Mouse (Mus musculus) hindbrain, postnatal 0 days (tissue): Measurements from ENCODE around the gene Tmem108. TPM values are rescaled to one million over a fixed set of nuclear protein-coding genes. Genes with fewer than 3 reads are reported as not detected.

Experiments
- ATAC-seq: fragments of 200-750 bp; cut with Nextera tagmentation; 2 replicates; pipeline ENCODE4 v1.8.0; 2017; ENCODE audit warnings: mild to moderate bottlenecking, moderate TSS enrichment, moderate library complexity
- DNase-seq: peaks from one replicate; pipeline ENCODE4 v3.0.0-alpha.2; 2015; ENCODE audit warnings: low spot score
- H3K27ac ChIP-seq: fragments of 300-500 bp; sonication (generic); 2 replicates; pipeline ENCODE4 v1.5.1; 2014; ENCODE audit warnings: mild to moderate bottlenecking
- H3K27me3 ChIP-seq: fragments of 300-500 bp; sonication (generic); 2 replicates; pipeline ENCODE4 v1.6.1; 2014; ENCODE audit warnings: low read length, mixed read lengths; ENCODE audit not compliant: insufficient read depth
- H3K36me3 ChIP-seq: fragments of 300-500 bp; sonication (generic); 2 replicates; pipeline ENCODE4 v1.6.1; 2014; ENCODE audit warnings: low read length, mixed read lengths; ENCODE audit not compliant: insufficient read depth
- H3K4me1 ChIP-seq: fragments of 300-500 bp; sonication (generic); 2 replicates; pipeline ENCODE4 v1.6.1; 2014; ENCODE audit warnings: antibody characterized with exemption, low read length, mixed read lengths; ENCODE audit not compliant: insufficient read depth
- H3K4me2 ChIP-seq: fragments of 300-500 bp; sonication (generic); 2 replicates; pipeline ENCODE4 v1.6.1; 2014; ENCODE audit warnings: low read depth, mild to moderate bottlenecking, low read length, moderate library complexity, mixed read lengths
- H3K4me3 ChIP-seq: fragments of 300-500 bp; sonication (generic); 2 replicates; pipeline ENCODE4 v1.5.1; 2014; ENCODE audit warnings: low read length
- H3K9ac ChIP-seq: fragments of 300-500 bp; sonication (generic); replicated peaks from 2 replicates; pipeline ENCODE4 v1.6.1; 2014; ENCODE audit warnings: mild to moderate bottlenecking, low read length, moderate library complexity, mixed read lengths
- H3K9me3 ChIP-seq: fragments of 300-500 bp; sonication (generic); 2 replicates; pipeline ENCODE4 v1.6.1; 2016; ENCODE audit warnings: low read length, mixed read lengths
- CTCF ChIP-seq: IDR thresholded peaks from 2 replicates; pipeline ENCODE4 v1.5.1; 2016; ENCODE audit warnings: antibody characterized with exemption, control low read depth, low read depth
- WGBS: fragments of 180-500 bp; shearing (Covaris S2); extraction: QIAGEN DNeasy Blood & Tissue Kit; methylation state at CpG from one replicate; pipeline ENCODE4 v1.1.7; 2014; 5-methylcytosine and 5-hydroxymethylcytosine counted together
- polyA plus RNA-seq: library from polyadenylated mRNA; unstranded; fragments of >200 nt; fragmentation: Nextera tagmentation; extraction: Ambion mirVana; gene quantifications from 2 replicates; pipeline ENCODE4 v1.2.1, GENCODE M21; 2015
- total RNA-seq: library from RNA; depleted of rRNA; stranded (reverse); fragments of >200 nt; gene quantifications from 2 replicates; pipeline ENCODE4 v1.2.3, GENCODE M21; 2014

Gene Tmem108
- total and polyA plus RNA-seq, 2 experiments from 2014 or later, result 21.5 to 24.4 TPM

DNA sequence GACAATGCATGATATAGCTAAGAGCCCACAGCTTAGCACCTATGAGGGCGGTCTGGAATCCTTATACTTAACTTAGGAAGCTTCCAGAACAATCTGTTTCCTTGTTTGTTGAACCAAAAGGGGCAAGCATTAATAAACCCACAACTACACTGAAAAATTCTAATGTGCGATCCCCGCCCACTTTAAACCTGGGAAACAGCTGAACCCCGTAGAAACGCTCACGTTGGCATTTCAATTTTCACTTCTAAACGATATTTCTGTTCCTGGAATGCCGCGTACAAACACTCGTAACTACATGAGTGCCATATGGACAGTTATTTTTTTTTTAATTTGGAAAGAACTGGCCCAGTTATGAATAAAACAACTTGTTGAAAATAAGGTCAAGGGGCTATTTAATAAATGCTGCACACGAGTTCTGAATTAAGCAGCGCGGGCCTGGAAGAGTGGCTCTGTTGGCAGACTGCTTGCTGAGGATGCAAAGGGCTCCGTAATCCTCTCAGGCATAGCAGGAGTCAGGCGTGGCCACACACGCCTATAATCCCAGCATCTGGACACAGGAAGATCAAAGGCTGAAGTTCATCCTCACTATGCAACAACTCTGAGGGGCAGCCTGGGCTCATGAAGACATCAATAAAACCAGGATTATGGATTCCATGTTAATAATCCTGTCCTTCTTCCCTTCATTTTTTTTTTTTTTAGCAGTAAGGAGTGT, 34.7 kb downstream of the Tmem108 start:
- H3K27me3 ChIP-seq, result no peaks in the 10 kb centered on the region
- ATAC-seq (no peak), DNase-seq (no peak)
- no peak overlapping the region for H3K27ac ChIP-seq
- H3K9ac ChIP-seq, result no peak overlapping the region
- H3K36me3 ChIP-seq, result no peaks in the 10 kb centered on the region
- H3K4me2 ChIP-seq, result no peak overlapping the region
- no peak for TF ChIP-seq CTCF
- no peaks in the 10 kb centered on the region for H3K4me1 ChIP-seq
- H3K9me3 ChIP-seq, result no peaks in the 10 kb centered on the region
- H3K4me3 ChIP-seq, result no peak overlapping the region
- WGBS, result 74% methylated on average over 16 of the region's 16 CpGs

DNA sequence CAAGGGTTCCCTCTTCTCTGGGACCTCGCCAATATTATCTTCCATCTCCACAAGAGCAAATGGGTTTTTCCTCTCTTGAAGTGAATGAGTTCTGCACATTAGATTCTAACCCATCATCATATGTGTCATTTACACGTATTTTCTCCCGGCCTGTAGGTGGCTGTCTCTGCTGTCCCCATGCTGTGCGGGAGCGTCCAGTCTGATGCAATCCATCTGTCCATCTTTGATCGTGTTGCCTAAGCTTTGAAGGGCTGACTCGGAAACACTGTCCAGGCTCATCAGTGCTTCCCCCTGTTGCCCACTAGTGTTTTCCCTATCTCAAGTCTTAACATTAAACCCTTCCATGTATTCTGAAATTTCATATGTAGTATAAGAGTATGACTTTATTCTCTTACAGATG, 36.1 kb downstream of the Tmem108 start:
- TF ChIP-seq CTCF, result peak; percentile 7; the same call in 1 of the 2 replicates
- no peak overlapping the region for H3K27ac ChIP-seq
- H3K4me3 ChIP-seq, result no peak overlapping the region
- H3K9me3 ChIP-seq, result no peaks in the 10 kb centered on the region
- DNase-seq (no peak), ATAC-seq (no peak)
- H3K4me2 ChIP-seq, result no peak overlapping the region
- no peaks in the 10 kb centered on the region for H3K36me3 ChIP-seq
- H3K9ac ChIP-seq, result no peak overlapping the region
- H3K4me1 ChIP-seq, result no peaks in the 10 kb centered on the region
- no peaks in the 10 kb centered on the region for H3K27me3 ChIP-seq
- 74% methylated on average over 7 of the region's 7 CpGs for WGBS

DNA sequence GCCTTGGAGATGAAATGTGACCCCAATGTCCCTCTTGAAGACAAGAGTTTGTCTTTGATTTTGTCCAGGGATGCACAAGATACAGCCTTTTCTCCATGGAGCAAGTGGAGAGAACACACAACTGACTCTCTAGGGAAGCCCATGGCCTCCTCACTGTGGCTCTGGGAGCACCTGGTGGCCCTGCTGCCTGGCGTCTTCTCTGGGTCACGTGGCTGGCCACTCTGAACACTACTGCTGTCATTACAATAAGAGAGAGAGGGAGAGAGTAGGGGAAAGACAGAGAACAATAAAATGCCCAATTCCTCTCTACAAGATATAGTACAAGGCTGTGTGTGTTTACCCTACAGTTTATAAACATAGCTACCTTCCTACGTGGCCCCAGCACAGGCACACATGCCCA, 40.2 kb downstream of the Tmem108 start:
- ATAC-seq (no peak), DNase-seq (no peak)
- WGBS, result 86% methylated on average over 3 of the region's 3 CpGs
- Histone ChIP-seq H3K27me3 (no peaks in the 10 kb centered on the region), H3K9ac (no peak overlapping the region), H3K4me2 (no peak overlapping the region), H3K4me1 (no peaks in the 10 kb centered on the region), H3K9me3 (no peaks in the 10 kb centered on the region), H3K36me3 (no peaks in the 10 kb centered on the region), H3K27ac (no peak overlapping the region), H3K4me3 (no peak overlapping the region)
- no peak for TF ChIP-seq CTCF

DNA sequence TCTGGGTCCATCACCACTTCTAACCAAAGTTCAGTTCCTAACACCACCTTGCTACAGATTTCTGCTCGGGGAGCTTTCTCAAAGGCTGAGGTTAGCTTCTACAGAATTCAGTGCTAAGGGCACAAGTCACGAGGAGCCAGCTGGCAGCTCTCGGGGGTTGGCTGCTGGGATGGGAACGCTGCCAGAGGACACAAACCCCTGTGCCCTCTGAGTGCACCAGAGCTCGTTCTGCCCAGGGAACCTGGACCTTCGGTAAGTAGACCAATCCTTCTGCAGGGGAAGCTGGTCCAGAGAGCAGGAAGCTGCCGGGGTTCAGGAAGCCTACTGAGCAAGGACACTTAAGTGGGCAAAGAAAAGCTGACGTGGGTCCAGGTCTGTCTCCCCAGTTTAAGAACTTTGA, 40.6 kb downstream of the Tmem108 start:
- Histone ChIP-seq H3K9ac (no peak overlapping the region), H3K36me3 (no peaks in the 10 kb centered on the region), H3K4me2 (no peak overlapping the region), H3K27ac (no peak overlapping the region), H3K27me3 (no peaks in the 10 kb centered on the region), H3K4me1 (no peaks in the 10 kb centered on the region), H3K4me3 (no peak overlapping the region), H3K9me3 (no peaks in the 10 kb centered on the region)
- no peak for ATAC-seq
- TF ChIP-seq CTCF, result no peak
- WGBS, result 59% methylated on average over 8 of the region's 8 CpGs
- no peak for DNase-seq

DNA sequence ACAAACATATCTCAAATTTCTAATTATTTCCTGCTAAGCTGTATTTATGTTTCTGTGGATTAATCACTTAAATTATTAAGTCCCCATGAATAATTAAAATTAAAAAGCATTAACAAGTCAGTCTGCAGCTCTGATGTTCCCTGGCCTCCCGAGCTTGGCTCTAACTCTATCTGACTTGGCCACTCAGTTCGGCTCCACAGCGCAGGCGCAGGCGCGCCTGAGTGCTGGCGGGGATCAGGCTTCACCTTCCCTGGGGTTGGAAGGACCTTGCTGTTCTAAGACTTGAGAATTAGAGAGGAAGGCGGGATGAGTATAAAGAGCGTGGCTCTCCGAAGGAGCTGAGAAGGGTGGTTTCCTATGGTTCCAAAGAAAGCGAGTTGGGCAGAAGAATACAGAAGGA, 41.6 kb downstream of the Tmem108 start:
- Histone ChIP-seq H3K27ac (no peak overlapping the region), H3K9ac (no peak overlapping the region), H3K4me2 (no peak overlapping the region), H3K36me3 (no peaks in the 10 kb centered on the region), H3K9me3 (no peaks in the 10 kb centered on the region), H3K27me3 (no peaks in the 10 kb centered on the region), H3K4me1 (no peaks in the 10 kb centered on the region), H3K4me3 (no peak overlapping the region)
- WGBS, result 88% methylated on average over 11 of the region's 11 CpGs
- no peak for TF ChIP-seq CTCF
- ATAC-seq, result no peak
- no peak for DNase-seq

DNA sequence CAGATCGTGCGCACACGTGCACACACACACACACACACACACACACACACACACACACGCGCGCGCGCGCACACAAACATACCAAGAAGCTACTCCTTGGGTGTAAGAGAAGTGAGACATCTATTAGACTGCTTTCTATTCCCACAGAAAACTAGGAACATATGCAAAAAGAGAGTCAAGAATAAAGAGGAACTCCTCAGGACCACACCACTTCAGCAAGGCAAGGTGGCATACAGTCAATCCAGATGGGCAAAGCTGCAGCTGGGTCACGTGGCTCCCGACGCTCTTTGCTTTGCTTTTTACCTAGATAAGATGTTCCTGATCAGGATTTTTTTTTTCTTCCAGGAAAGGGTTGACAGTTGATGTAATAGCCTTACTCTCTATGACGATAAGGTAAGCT, 45.6 kb downstream of the Tmem108 start:
- no peak for DNase-seq
- ATAC-seq, result no peak
- H3K27me3 ChIP-seq, result no peaks in the 10 kb centered on the region
- H3K27ac ChIP-seq, result no peak overlapping the region
- H3K4me1 ChIP-seq, result no peaks in the 10 kb centered on the region
- no peak overlapping the region for H3K4me3 ChIP-seq
- H3K36me3 ChIP-seq, result no peaks in the 10 kb centered on the region
- H3K9ac ChIP-seq, result no peak overlapping the region
- no peak for TF ChIP-seq CTCF
- WGBS, result 95% methylated on average over 13 of the region's 13 CpGs
- no peak overlapping the region for H3K4me2 ChIP-seq
- H3K9me3 ChIP-seq, result no peaks in the 10 kb centered on the region

DNA sequence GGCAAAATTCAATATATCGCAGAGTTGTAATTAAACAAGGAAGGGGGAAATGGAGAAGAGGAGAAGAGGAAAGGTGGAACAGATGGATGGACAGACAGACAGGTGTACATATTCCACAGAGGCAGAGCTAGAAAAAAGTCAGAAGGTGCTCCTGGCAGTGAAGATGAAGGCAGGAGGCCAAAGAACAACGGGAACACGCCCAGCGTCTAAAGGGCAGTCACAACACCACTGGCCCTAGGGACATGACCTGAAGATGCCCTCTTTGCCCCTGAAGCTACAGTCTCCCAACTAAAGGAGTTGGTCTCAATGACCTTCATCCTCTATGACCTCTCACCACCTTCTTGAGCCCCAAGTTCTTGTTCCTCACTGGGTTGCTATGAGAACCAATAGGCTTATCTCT, 46.3 kb downstream of the Tmem108 start:
- no peak overlapping the region for H3K27ac ChIP-seq
- no peaks in the 10 kb centered on the region for H3K27me3 ChIP-seq
- no peak for TF ChIP-seq CTCF
- H3K4me3 ChIP-seq, result no peak overlapping the region
- H3K4me1 ChIP-seq, result no peaks in the 10 kb centered on the region
- H3K36me3 ChIP-seq, result no peaks in the 10 kb centered on the region
- WGBS, result 100% methylated on average over 4 of the region's 4 CpGs
- no peak overlapping the region for H3K4me2 ChIP-seq
- H3K9ac ChIP-seq, result no peak overlapping the region
- DNase-seq, result no peak
- ATAC-seq, result no peak
- H3K9me3 ChIP-seq, result no peaks in the 10 kb centered on the region
